Mouse (Mus musculus): ENCODE measurements around the gene Krtcap2.

Krtcap2 gene

DNA sequence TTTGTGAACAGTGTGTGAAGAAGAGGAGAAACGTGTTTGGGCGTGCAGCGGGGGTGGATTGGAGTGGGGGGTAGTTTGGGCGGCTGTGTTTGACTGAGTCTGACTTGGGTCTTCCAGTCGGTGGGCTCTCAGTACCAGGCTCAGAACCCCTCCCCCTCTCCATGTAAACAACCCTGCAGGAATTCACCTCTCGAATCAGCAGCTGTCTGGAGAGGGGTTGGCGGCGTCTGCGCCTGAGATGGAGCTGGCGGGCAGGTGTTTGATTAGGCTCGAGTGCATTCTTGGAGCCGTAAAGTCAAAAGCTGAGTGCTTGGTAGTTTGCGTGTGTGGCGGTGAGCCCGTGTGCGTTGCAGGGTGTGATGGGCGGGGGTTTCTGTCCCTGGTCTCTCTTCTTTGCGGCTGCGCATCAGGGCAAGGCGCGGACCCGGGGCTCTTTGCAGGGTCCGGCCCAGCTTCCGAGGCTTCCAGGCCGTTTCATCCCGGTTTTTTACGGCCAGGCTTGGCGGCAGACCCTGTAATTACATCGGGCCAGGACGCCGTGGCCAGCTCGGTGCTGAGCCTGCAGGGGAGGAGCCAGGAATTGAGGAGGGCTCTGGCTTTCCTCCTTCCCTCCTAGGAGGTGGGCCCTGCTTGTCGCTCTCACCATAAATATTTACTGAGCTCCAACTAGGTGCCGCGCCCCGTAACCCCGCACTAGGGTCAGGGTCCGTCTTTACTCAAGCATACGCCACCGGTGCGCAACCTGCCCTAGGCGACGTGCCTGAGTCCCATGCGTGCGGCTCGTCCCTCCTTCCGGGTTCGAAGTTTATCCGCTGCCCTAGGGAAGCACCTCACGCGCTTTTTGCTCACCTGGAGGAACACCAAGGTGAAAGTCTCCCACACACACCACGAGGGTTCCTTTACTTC, 35.1 kb downstream of the Krtcap2 start, which contains the start of gene Efna1:
Efna1 (minus strand) TSS at position 537 of the 906 bp plus-strand sequence.
- DNase-seq (ENCODE audit: low spot score in 2 of 2): peak; percentile 68 to 69

DNA sequence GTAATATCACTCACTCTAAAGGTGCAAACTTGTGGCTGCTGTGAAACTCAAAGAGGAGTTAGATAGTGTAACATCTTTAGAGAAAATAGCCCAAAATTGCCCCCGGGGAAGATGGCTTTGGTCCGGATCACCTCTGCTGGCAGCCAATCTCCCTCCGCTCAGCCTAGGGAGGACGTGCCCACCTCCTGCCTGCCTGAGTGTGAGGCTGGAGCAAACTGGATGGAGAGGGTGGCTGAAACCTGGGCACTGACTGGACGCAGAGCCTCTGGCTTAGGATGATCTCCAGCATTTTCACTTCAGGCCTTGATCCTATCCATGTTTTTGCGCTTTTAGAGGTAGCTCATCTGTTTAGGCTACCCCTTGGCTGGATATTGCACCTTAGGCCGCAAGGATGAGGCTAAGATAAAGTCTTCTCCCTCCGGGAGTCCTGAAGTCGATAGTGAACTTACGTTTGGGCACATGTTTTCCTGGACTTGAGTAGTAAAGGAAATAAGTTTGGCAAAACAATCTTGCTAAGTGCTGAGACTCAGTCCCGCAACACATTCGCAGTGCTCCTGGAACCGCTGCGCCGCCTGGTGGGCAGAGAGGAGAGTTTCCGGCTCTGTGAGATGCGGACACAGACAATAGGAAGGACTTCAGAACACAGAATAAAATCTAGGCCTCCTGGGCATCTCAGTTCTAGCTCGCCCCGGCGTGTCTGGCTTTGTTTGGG, 36.0 kb downstream of the Krtcap2 start:
- peak; percentile 74 to 85 for DNase-seq (ENCODE audit: low spot score in 2 of 2)

DNA sequence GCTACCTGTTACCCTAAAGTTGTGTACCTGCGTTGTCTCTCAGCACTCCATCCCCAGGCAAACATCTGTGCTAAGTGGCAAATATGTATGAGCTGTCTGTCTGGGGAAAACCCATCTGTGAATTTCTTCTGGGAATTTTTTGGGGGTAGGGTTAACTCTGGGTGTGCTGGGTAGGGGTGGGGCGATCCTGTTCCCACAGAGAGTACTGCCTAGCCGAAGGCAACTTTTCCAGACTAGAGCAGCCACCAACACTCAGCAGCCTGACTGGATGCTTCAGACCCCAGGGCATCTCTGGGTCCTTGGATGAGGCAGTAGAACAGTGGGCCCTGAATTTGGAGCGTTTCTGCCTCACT, 36.5 kb downstream of the Krtcap2 start:
- DNase-seq (ENCODE audit: low spot score in 2 of 2): no peak

DNA sequence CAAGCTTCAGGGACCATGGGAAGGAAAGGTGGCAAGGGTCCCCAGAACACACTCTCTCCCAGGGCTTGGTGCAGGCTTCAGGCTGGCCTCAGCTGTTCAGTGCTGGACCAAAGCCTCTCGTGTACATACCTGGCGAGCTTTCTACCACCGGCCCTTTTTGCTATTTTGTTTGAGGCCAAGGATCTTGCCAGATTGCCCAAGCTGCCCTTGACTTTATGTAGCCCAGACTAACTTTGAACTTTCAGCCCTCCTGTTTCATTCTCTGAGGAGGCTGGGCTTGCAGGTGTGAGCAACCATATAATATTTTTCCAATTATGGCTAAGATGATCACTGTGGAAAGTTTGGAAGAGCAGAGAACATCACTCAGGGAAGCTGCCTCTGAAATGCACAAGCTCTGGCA, 38.5 kb downstream of the Krtcap2 start:
- no peak for DNase-seq (ENCODE audit: low spot score in 2 of 2)

DNA sequence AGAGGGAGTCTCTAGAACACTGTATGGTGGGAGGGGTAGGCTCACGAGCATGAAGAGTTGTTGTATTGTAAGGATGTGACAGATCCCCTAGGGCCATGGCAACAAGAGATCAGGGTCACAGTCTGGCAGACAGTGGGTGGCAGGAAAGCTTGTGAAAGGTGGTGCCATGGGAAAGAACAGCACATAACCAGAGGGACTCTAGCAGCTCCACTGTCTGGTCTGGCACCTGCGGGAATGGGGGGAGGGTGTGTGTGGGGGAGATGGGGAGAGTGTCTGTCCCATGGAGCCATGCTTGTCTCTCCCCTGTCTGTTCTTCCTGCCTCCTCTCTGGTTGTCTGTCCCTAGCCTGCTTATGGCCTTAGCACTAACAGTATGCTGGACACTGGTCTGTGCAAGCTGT, 39.8 kb downstream of the Krtcap2 start:
- no peak for DNase-seq (ENCODE audit: low spot score in 2 of 2)

DNA sequence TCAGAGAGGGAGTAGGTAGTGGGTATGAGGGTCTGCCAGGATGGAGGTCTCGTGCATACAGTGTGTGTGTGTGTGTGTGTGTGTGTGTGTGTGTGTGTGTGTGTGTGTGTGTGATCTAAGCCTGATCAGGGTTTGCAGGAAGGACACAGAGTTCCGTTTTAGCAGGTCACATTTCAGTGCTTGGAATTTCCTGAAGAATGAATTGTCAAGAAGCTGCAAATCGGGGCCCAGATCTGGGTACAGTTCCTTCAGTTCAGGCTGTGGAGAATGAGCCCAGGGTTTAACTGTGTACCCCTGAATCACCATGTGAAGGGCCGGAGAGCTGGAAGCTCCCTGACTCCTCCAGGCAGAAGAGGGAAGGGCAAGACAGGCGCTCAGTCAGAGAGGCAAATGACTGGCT, 41.5 kb downstream of the Krtcap2 start:
- DNase-seq (ENCODE audit: low spot score in 2 of 2): no peak

DNA sequence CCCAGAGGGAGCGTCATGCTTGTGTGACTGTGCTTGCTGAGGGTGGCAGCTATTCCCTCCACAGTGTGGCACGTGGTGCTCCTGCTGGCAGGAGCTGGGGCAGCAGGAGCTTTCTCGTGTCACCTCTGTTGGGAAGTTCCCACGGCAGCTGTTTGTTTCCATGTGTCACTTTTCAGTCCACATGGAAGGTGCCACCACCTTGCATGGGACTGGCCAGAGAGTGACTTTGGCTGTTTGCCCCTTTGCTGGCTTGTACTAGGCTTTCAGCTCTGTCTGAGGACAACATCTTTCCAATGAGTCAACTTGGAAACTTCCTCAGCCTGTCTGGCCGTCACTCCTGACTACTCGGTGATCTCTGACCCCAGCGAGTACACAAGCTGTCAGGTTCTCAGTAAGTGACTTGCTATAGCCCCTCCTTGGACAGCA, 42.8 kb downstream of the Krtcap2 start:
- no peak for DNase-seq (ENCODE audit: low spot score in 2 of 2)

DNA sequence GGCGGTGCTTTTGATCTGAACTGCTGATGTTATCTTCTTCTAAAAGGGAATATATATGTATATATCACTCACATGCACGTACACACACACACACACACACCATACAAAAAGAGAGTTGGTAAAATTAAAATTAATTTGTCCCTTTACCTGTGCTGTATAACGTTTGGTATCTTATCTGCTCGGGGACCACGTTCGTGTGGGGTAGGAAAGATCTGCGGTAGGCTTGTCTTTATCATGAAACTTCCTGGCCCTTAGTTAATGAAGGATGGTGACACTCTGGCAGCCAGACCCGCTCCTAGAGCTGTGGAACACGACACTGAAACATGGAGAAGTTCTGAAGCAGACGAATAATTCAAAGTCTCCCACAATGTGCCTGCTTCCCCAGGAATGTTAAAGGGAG, 46.1 kb downstream of the Krtcap2 start:
- no peak for DNase-seq (ENCODE audit: low spot score in 2 of 2)

DNA sequence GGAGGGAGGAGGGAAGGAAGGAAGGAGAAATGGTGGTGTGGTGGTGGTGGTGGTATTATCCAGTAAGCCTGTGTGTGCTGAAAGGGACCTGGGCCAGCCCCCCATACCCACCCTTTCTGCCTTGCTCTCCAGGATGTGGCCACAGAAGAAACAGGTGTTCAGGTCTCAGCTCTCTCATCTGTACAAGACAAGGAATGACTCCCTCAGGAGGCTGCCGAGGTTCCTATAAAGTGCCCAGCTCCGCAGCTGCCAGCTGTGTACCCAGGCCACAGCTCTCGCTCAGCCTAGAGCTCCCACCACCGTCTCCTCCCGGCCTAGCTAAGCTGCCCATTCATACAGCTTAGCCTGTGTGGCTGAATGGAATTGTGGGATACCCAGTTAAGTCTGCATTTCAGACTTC, 46.5 kb downstream of the Krtcap2 start:
- DNase-seq (ENCODE audit: low spot score in 2 of 2): no peak

DNA sequence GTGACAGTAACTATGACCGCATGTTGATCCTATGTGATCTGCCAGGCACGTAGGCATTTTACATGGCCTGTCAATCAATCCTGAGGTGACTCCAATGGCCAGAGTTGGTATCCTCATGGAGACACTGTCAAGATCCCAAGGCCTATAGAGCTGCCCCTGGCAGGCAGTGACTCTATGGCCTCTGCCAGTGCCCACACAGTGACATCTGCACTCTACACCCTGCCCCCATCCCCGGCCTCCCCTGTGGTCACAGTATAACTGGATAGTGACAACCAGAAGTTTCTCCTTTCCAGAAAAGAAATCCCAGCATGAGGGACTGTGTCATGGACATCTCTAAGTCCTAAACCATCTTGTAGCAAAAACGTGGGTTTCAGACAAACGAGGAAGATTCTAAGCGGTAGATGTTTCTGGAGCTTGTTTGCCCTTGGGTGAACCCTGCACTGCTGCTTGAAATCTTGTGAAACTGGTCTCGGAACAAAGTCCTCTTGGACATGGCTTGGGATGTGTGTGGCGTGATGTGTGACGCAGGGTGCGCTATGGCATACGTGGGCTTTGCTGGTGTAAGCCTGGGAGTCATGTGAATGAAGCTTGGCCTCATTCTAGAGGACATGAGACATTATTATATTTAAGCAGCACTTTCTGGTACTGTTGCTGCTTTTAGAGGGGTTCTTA, 47.6 kb downstream of the Krtcap2 start:
- no peak for DNase-seq (ENCODE audit: low spot score in 2 of 2)

DNA sequence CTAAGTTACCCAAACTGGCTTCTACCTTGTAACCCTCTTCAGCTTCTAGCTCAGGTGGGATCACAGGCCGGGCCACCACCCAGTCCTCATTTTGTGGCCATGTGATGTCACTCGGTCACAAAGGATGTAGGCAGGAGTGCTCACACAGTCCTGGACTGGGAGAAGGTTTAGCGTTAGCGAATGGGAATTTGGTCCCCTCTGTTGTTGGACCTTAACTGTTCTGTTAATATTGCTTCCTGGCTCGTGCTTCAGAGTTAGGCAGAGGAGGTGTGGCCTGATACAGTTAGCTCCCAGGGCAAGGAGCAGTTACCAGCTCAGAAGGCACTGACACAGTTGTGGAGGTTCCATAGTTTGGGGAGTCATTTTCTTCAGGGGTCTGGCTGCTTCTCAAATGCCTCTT, 48.4 kb downstream of the Krtcap2 start:
- DNase-seq (ENCODE audit: low spot score in 2 of 2): no peak

DNA sequence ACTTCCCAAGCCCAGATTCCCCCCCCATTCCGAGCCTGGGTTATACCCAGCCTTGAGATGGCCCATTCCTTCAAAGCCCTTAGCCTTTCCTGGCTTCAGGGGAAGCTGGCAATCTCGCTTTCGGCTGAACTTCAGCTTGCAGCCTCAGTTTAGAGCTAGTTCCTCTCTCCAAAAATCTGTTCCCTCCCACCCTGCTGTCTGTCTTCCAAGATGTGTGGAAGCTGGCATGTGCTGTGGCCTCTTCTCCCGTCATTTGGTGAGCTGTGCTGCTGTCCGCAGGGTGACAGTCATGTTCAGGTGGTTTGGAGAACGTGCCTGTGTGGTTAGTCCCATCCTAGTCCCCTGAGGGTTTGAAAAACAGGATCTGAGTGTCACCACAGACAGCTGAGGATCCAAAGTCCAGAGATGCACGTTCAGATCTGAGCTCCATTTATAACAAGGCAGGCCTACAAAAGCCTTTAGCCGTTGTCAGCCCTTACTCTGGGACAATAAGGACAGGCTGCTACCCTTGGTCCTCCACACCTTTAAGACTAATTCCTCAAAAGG, 50.0 kb downstream of the Krtcap2 start:
- DNase-seq (ENCODE audit: low spot score in 2 of 2): no peak

DNA sequence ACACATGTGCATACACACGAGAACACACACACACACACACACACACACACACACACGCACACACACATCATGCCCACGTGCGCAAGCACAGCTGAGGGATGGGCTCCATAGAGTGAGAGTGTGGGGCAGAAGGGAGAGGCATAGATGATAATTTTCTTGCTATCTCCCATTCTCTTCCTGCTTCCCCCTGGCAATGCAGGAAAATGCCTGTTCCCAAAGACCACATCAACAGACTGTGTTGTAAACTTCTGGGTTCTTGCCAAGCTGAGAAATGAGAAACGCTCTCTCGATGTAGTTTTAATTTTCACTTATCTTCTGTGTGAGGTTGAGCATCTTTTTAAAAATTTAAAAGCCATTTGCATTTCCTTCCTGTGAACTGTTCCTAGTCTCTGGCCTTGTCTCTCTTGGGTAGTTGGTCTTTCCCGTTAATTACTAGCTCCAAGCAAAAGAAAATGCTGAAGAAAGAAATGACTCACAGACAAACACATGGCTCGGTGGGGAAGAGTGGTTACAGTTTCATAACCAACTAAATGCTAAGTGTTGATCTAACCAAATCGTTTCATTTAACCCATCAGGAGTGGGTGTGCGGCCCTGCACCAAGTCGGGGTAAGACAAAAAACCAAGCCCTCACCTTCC, 51.1 kb downstream of the Krtcap2 start:
- no peak for DNase-seq (ENCODE audit: low spot score in 2 of 2)

DNA sequence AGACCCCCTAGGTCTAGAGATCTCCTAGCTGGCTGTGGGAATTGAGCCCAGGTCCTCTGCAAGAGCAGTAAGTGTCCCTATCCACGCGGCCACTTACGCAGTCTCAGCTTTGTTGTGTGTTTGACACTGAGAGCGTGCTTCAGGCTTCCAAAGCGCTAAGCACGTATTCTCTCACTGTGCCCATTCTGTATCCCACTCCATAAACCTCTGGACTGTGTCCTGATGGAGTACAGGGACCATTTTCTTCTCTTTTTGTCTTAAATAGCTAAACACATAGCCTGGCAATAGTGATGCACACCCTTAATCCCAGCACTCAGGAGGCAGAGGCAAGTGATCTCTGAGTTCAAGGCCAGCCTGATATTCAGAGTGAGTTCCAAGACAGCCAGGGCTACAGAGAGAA, 53.1 kb downstream of the Krtcap2 start:
- DNase-seq (ENCODE audit: low spot score in 2 of 2): no peak

DNA sequence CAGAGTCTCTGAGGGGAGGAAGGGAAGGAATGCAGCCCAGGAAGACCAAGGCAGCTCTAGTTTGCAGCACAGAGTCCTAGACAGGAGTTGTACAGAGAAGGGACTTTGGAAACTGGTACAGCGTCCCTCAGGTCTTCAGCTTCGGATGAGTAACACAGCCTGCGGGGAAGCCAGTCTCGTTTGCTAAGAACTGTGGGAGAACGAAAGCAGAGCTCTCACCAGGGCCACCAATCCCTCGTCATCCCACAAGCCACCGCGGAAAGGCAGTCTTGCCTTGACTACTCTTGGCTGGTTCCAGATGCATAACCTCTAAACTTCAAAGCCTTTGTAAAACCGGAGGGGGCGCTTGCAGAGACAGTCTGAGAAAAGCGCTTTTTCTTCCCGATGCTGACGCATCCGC, 53.7 kb downstream of the Krtcap2 start:
- no peak for DNase-seq (ENCODE audit: low spot score in 2 of 2)
